Mouse (Mus musculus) liver, embryonic 14.5 days (tissue): ENCODE results near the gene Scd4.

Source experiments
- CTCF ChIP-seq: IDR thresholded peaks from 2 replicates; pipeline ENCODE4 v1.5.1; 2016; ENCODE audit warnings: antibody characterized with exemption, low read depth, control low read depth
- EP300 ChIP-seq: IDR thresholded peaks from 2 replicates; pipeline ENCODE4 v1.6.1; 2016; ENCODE audit warnings: antibody characterized with exemption, low read depth

DNA sequence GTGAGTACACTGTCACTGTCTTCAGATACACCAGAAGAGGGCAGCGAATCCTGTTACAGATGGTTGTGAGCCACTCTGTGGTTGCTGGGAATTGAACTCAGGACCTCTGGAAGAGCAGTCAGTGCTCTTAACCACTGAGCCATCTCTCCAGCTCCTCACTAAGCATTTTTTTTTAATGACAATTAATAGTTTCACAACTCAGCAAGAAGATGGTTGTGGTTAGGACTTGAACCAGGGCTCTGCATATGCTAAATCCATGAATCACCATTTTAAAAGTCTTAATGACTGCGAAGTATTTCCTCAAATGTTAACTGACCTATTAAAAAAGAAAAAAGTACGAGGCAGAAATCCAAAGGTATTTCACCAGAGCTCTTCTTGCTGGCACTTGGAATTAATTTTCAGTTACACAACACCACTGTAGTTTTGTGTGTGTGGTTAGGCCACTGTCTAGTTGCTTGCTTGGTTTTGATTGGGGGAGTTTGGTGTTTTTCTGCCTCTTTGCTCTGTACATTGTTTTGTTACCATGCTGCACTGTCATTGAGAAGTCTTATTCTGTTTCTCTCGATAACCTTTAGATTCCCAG, 54.3 kb downstream of the Scd4 start:
- TF ChIP-seq CTCF (no peak), EP300 (no peak)
